Mouse (Mus musculus) brown adipose tissue, adult 24 weeks (tissue): ENCODE data around the gene Ly6g6f. TPM values are rescaled to one million over a fixed set of nuclear protein-coding genes. Genes with fewer than 3 reads are reported as not detected.

Source experiments
- H3K27ac ChIP-seq: fragments of 200-500 bp; replicated peaks from 2 replicates; pipeline ENCODE4 v1.5.1; 2012; ENCODE audit warnings: low read depth, mild to moderate bottlenecking, low read length
- H3K4me1 ChIP-seq: fragments of 200-500 bp; 2 replicates; pipeline ENCODE4 v1.6.1; 2012; ENCODE audit warnings: low read length, mixed read lengths; ENCODE audit not compliant: control insufficient read depth, insufficient read depth, insufficient read length
- H3K4me3 ChIP-seq: fragments of 200-500 bp; 2 replicates; pipeline ENCODE4 v1.5.1; 2012; ENCODE audit warnings: low read depth, mild to moderate bottlenecking, low read length, moderate library complexity; ENCODE audit not compliant: insufficient read depth
- polyA plus RNA-seq: library from polyadenylated mRNA; stranded (reverse); fragments of >200 nt; gene quantifications from 2 replicates; pipeline ENCODE4 v1.2.4, GENCODE M21; 2012; ENCODE audit not compliant: missing spikeins, insufficient read depth, insufficient read length

The Ly6g6f gene
- polyA plus RNA-seq, 1 experiment, result not detected

- no peaks in the 10 kb centered on the region; the same call in 1 of the 2 replicates for H3K4me1 ChIP-seq
- H3K27ac ChIP-seq, result peak overlapping the region; percentile 37; the same call in 1 of the 2 replicates
- no peak overlapping the region for H3K4me3 ChIP-seq
Measured at GRCm38 (mm10) chr17:35058316-35058715, 27.1 kb downstream of the Ly6g6f start.

GRCm38 (mm10) chr17:35057090-35057489, 28.3 kb downstream of the Ly6g6f start:
- no peaks in the 10 kb centered on the region; the same call in 1 of the 2 replicates for H3K4me1 ChIP-seq
- H3K4me3 ChIP-seq, result no peak overlapping the region
- no peak overlapping the region for H3K27ac ChIP-seq

- Histone ChIP-seq H3K4me3 (no peak overlapping the region), H3K4me1 (no peaks in the 10 kb centered on the region; the same call in 1 of the 2 replicates), H3K27ac (peak overlapping the region; percentile 45; the same call in 1 of the 2 replicates)
Measured at GRCm38 (mm10) chr17:35055691-35056495, 29.5 kb downstream of the Ly6g6f start.

GRCm38 (mm10) chr17:35052271-35052798, 33.1 kb downstream of the Ly6g6f start:
- Histone ChIP-seq H3K4me3 (peak overlapping the region; percentile 66), H3K4me1 (peaks cover 10% of the 10 kb centered on the region; the same call in 1 of the 2 replicates)

GRCm38 (mm10) chr17:35051156-35052086, 34.0 kb downstream of the Ly6g6f start:
- Histone ChIP-seq H3K4me1 (peaks cover 10% of the 10 kb centered on the region; the same call in 1 of the 2 replicates), H3K4me3 (peak overlapping the region; percentile 66)

More at GRCm38 (mm10) chr17:35052271-35052798, 33.1 kb downstream of the Ly6g6f start:
- H3K27ac ChIP-seq, result peak overlapping the region; percentile 99

GRCm38 (mm10) chr17:35050126-35050750, 35.2 kb downstream of the Ly6g6f start:
- peak overlapping the region; percentile 99 for H3K27ac ChIP-seq
- H3K4me3 ChIP-seq, result peak overlapping the region; percentile 66
- H3K4me1 ChIP-seq, result peaks cover 10% of the 10 kb centered on the region; the same call in 1 of the 2 replicates

More at GRCm38 (mm10) chr17:35051156-35052086, 34.0 kb downstream of the Ly6g6f start:
- H3K27ac ChIP-seq, result peak overlapping the region; percentile 99

GRCm38 (mm10) chr17:35049561-35050016, 35.8 kb downstream of the Ly6g6f start, which contains the start of gene Clic1:
TSS of gene Clic1 (plus strand) at chr17:35049966.
- Histone ChIP-seq H3K4me1 (peaks cover 10% of the 10 kb centered on the region; the same call in 1 of the 2 replicates), H3K4me3 (peak within 1 kb of the TSS; percentile 66), H3K27ac (peak within 1 kb of the TSS; percentile 99)

GRCm38 (mm10) chr17:35048932-35049440, 36.4 kb downstream of the Ly6g6f start:
- Histone ChIP-seq H3K4me1 (peaks cover 11% of the 10 kb centered on the region; the same call in 1 of the 2 replicates), H3K4me3 (peak overlapping the region; percentile 6; the same call in 1 of the 2 replicates), H3K27ac (peak overlapping the region; percentile 66)

GRCm38 (mm10) chr17:35048149-35048931, 37.1 kb downstream of the Ly6g6f start:
- peak overlapping the region; percentile 86 for H3K27ac ChIP-seq
- H3K4me1 ChIP-seq, result peaks cover 12% of the 10 kb centered on the region; the same call in 1 of the 2 replicates
- H3K4me3 ChIP-seq, result peak overlapping the region; percentile 9

- Histone ChIP-seq H3K27ac (peak overlapping the region; percentile 86), H3K4me1 (peaks cover 12% of the 10 kb centered on the region; the same call in 1 of the 2 replicates), H3K4me3 (peak overlapping the region; percentile 9)
Measured at GRCm38 (mm10) chr17:35047688-35048087, 37.7 kb downstream of the Ly6g6f start.

- Histone ChIP-seq H3K4me1 (peaks cover 12% of the 10 kb centered on the region; the same call in 1 of the 2 replicates), H3K27ac (peak within 1 kb of the TSS; percentile 86), H3K4me3 (peak within 1 kb of the TSS; percentile 63)
Measured at GRCm38 (mm10) chr17:35046681-35047455, 38.5 kb downstream of the Ly6g6f start, which contains the start of gene Msh5. TSS of gene Msh5 (minus strand) at chr17:35046745.

GRCm38 (mm10) chr17:35045807-35046680, 39.4 kb downstream of the Ly6g6f start:
- peaks cover 12% of the 10 kb centered on the region; the same call in 1 of the 2 replicates for H3K4me1 ChIP-seq
- H3K4me3 ChIP-seq, result peak overlapping the region; percentile 63
- H3K27ac ChIP-seq, result peak overlapping the region; percentile 57
